Mouse (Mus musculus): ENCODE data around the gene Ccnjl. TPM values are rescaled to one million over a fixed set of nuclear protein-coding genes. Genes with fewer than 3 reads are reported as not detected.

Ccnjl gene
- polyA plus RNA-seq, 1 experiment from 2014 or later = 16.6 TPM

DNA sequence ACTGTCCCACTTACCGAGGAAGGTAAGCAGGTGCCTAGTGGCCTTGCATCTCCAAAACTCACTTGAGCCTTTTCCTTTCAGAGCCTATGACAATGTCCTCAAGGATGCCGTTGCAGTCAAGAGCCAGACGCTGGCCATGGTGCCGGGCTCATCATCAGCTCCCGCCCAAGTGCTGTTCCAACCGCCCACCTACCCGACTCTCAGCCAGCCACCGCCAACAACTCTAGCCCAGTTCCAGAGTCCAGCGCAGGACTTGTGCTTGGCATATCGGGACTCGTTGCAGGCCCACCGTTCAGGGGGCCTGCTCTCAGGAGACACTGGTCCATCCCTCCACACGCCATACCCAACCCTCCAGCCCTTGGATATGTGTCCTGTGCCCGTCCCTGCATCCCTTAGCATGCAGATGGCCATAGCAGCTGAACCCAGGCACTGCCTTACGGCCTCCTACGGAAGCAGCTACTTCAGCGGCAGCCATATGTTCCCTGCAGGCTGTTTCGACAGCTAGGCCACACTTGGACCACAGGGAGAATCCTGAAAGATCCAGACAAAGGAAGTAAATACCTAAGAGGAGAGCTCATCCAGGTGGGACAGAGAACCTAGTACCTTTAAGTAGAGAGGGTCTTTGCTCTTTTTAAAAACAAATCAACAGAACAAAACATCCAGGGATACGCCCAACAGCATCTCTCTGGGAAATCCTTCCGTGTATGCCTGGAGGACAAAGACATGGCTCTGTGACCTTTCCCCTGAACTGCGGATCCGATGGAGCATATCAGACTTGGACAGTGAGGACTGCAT lies 56.8 kb downstream of the Ccnjl start:
- Histone ChIP-seq H3K9ac (no peak overlapping the region), H3K27me3 (replicated peaks) (no peaks in the 10 kb centered on the region), H3K9me3 (no peaks in the 10 kb centered on the region), H3K4me2 (replicated peaks) (no peak overlapping the region), H3K27ac (no peak overlapping the region), H3K36me3 (peaks cover 15% of the 10 kb centered on the region), H3K4me1 (replicated peaks) (no peaks in the 10 kb centered on the region), H3K4me3 (replicated peaks) (no peak overlapping the region)
- ATAC-seq = no peak
- WGBS = 93% methylated on average over 22 of the region's 22 CpGs

DNA sequence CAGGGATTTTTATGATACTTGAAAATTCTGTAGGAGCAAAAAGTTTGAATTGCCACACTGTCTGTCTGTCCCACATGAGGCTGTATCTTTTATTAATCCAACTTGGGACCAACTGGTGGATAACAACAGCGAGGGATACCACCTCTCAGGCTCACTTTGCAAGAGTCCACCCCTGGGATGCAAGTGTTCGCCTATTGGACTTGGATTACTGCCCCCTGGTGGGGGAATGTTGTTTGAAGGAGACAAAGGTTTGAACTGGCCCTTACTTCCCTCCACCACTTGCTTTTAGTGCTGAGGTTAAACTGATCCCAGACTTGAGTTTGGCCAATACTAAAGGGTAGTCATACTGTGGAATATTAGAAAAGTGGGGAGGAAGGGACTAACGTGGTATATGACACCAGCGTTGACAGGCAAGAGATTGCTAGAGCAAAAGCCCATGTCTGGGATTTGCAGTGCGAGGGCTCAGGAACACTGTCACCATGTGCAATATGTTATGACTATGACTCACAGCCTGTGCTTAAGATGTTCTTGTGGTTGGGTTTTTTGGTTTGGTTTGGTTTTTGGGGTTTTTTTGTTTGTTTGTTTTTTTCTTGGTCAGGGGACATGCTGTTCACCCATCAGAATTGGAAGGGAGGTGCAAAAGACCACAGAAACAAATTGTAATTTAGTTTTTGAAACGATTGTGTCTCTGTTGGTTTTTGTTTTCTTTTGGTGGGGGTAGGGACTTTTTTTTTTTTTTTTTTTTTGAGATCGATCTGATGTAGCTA lies 57.9 kb downstream of the Ccnjl start, which contains the start of gene 4933415A04Rik:
Gene 4933415A04Rik (plus strand): TSS at position 717 of the 767 bp plus-strand sequence.
- 0 out of 2 replicates have a peak, but pooled peaks have one; percentile 51 for ATAC-seq
- no peak within 1 kb of the TSS for H3K27ac ChIP-seq
- 71% methylated on average over 7 of the region's 7 CpGs for WGBS
- no peaks in the 10 kb centered on the region for H3K4me1 ChIP-seq (replicated peaks)
- no peaks in the 10 kb centered on the region for H3K9me3 ChIP-seq
- no peak within 1 kb of the TSS for H3K4me3 ChIP-seq (replicated peaks)
- no peak within 1 kb of the TSS for H3K4me2 ChIP-seq (replicated peaks)
- peaks cover 15% of the 10 kb centered on the region for H3K36me3 ChIP-seq
- H3K9ac ChIP-seq = no peak within 1 kb of the TSS
- H3K27me3 ChIP-seq (replicated peaks) = no peaks in the 10 kb centered on the region

GRCm38 (mm10) chr11:43589530-43590072 lies 61.0 kb downstream of the Ccnjl start:
- Histone ChIP-seq H3K4me1 (replicated peaks) (no peaks in the 10 kb centered on the region), H3K4me2 (replicated peaks) (no peak overlapping the region), H3K4me3 (replicated peaks) (no peak overlapping the region), H3K27me3 (replicated peaks) (no peaks in the 10 kb centered on the region), H3K9ac (no peak overlapping the region), H3K9me3 (no peaks in the 10 kb centered on the region), H3K27ac (no peak overlapping the region), H3K36me3 (peaks cover 11% of the 10 kb centered on the region; the same call in 1 of the 2 replicates)
- ATAC-seq = no peak
- WGBS = 48% methylated on average over 6 of the region's 6 CpGs

GRCm38 (mm10) chr11:43601440-43601839 lies 72.9 kb downstream of the Ccnjl start, which contains the start of gene Fabp6:
TSS of gene Fabp6 (minus strand) at chr11:43601540.
- H3K36me3 ChIP-seq = no peaks in the 10 kb centered on the region

DNA sequence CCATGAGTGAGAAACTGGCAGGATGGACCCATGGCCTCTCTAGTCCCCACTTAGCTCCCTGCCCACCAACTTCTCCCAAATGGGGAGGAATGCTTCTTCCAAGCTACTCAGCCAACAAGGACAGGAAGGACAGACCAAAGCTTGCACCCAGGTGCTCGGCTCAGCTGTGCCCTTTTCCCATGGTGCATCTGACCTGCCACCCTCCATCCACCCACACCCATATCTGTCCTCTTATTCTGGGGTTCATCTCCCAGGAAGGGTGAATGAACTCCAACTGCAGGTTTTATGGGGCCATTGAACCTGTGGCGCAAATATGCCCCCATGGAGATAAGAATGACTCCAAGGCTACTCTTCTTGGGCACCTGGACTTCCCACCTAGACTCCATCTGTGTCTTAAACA lies 75.6 kb downstream of the Ccnjl start:
- ATAC-seq = peak; percentile 58; the same call in 1 of the 2 replicates
- no peaks in the 10 kb centered on the region for H3K27me3 ChIP-seq (replicated peaks)
- H3K4me2 ChIP-seq (replicated peaks) = no peak overlapping the region
- H3K4me3 ChIP-seq (replicated peaks) = no peak overlapping the region
- no peak overlapping the region for H3K9ac ChIP-seq
- WGBS = 89% methylated on average over 2 of the region's 2 CpGs
- no peak overlapping the region for H3K27ac ChIP-seq
- H3K9me3 ChIP-seq = no peaks in the 10 kb centered on the region
- H3K36me3 ChIP-seq = no peaks in the 10 kb centered on the region
- H3K4me1 ChIP-seq (replicated peaks) = no peaks in the 10 kb centered on the region

More at GRCm38 (mm10) chr11:43601440-43601839, 72.9 kb downstream of the Ccnjl start, which contains the start of gene Fabp6:
- Histone ChIP-seq H3K27me3 (replicated peaks) (no peaks in the 10 kb centered on the region), H3K4me1 (replicated peaks) (no peaks in the 10 kb centered on the region), H3K4me3 (replicated peaks) (no peak within 1 kb of the TSS), H3K9me3 (no peaks in the 10 kb centered on the region), H3K9ac (no peak within 1 kb of the TSS), H3K27ac (no peak within 1 kb of the TSS), H3K4me2 (replicated peaks) (no peak within 1 kb of the TSS)
- no peak for ATAC-seq
- 79% methylated on average over 5 of the region's 5 CpGs for WGBS

- no peaks in the 10 kb centered on the region for H3K27me3 ChIP-seq (replicated peaks)
- ATAC-seq = no peak
- H3K9me3 ChIP-seq = no peaks in the 10 kb centered on the region
- H3K4me1 ChIP-seq (replicated peaks) = no peaks in the 10 kb centered on the region
- H3K36me3 ChIP-seq = no peaks in the 10 kb centered on the region
- no peak overlapping the region for H3K4me2 ChIP-seq (replicated peaks)
- H3K27ac ChIP-seq = no peak overlapping the region
- no peak overlapping the region for H3K4me3 ChIP-seq (replicated peaks)
- no peak overlapping the region for H3K9ac ChIP-seq
- WGBS = 88% methylated on average over 6 of the region's 6 CpGs
Observed at GRCm38 (mm10) chr11:43604891-43605290, 76.3 kb downstream of the Ccnjl start.

GRCm38 (mm10) chr11:43605859-43606258 lies 77.3 kb downstream of the Ccnjl start:
- WGBS = 86% methylated on average over 6 of the region's 6 CpGs

DNA sequence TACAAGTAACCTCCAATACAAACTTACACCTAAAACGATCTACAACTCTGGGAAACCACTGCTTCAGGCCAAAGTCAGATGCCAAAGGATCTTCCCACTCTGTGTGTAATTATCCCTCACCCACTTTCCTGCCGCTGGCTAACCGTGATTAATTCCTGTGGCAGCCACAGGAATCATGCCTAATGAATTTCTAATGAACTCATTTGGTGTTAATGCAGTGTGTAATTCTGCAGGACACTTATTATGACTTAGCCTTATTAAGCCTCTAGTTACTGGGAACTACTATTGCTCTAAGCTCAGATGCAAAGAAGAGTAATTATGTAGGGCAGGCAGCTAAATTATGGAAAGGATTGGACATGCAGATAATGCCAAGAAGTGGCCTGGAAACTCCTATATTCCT lies 79.9 kb downstream of the Ccnjl start:
- ATAC-seq = no peak
- Histone ChIP-seq H3K9me3 (no peaks in the 10 kb centered on the region), H3K36me3 (no peaks in the 10 kb centered on the region), H3K4me2 (replicated peaks) (no peak overlapping the region), H3K27me3 (replicated peaks) (no peaks in the 10 kb centered on the region), H3K9ac (no peak overlapping the region), H3K27ac (no peak overlapping the region), H3K4me1 (replicated peaks) (peaks cover 9% of the 10 kb centered on the region), H3K4me3 (replicated peaks) (no peak overlapping the region)
- WGBS = 88% methylated on average over 3 of the region's 3 CpGs

More at GRCm38 (mm10) chr11:43605859-43606258, 77.3 kb downstream of the Ccnjl start:
- Histone ChIP-seq H3K27ac (no peak overlapping the region), H3K4me3 (replicated peaks) (no peak overlapping the region), H3K4me1 (replicated peaks) (0 out of 2 replicates have a peak, but pooled peaks cover 2% of the 10 kb centered on the region), H3K36me3 (no peaks in the 10 kb centered on the region), H3K9me3 (no peaks in the 10 kb centered on the region), H3K9ac (no peak overlapping the region), H3K4me2 (replicated peaks) (no peak overlapping the region), H3K27me3 (replicated peaks) (no peaks in the 10 kb centered on the region)
- no peak for ATAC-seq

- Histone ChIP-seq H3K4me2 (replicated peaks) (no peak overlapping the region), H3K4me1 (replicated peaks) (peaks cover 9% of the 10 kb centered on the region), H3K9me3 (no peaks in the 10 kb centered on the region), H3K4me3 (replicated peaks) (no peak overlapping the region), H3K36me3 (no peaks in the 10 kb centered on the region), H3K27me3 (replicated peaks) (no peaks in the 10 kb centered on the region), H3K27ac (no peak overlapping the region), H3K9ac (no peak overlapping the region)
- 73% methylated on average over 10 of the region's 10 CpGs for WGBS
- peak; percentile 16 for ATAC-seq
Observed at GRCm38 (mm10) chr11:43610006-43610661, 81.5 kb downstream of the Ccnjl start.

GRCm38 (mm10) chr11:43610662-43611033 lies 82.1 kb downstream of the Ccnjl start:
- Histone ChIP-seq H3K36me3 (no peaks in the 10 kb centered on the region), H3K4me1 (replicated peaks) (peaks cover 9% of the 10 kb centered on the region), H3K4me3 (replicated peaks) (no peak overlapping the region), H3K9me3 (no peaks in the 10 kb centered on the region), H3K4me2 (replicated peaks) (no peak overlapping the region), H3K9ac (no peak overlapping the region), H3K27ac (no peak overlapping the region), H3K27me3 (replicated peaks) (no peaks in the 10 kb centered on the region)
- WGBS = 49% methylated on average over 5 of the region's 5 CpGs
- ATAC-seq = peak; percentile 64

DNA sequence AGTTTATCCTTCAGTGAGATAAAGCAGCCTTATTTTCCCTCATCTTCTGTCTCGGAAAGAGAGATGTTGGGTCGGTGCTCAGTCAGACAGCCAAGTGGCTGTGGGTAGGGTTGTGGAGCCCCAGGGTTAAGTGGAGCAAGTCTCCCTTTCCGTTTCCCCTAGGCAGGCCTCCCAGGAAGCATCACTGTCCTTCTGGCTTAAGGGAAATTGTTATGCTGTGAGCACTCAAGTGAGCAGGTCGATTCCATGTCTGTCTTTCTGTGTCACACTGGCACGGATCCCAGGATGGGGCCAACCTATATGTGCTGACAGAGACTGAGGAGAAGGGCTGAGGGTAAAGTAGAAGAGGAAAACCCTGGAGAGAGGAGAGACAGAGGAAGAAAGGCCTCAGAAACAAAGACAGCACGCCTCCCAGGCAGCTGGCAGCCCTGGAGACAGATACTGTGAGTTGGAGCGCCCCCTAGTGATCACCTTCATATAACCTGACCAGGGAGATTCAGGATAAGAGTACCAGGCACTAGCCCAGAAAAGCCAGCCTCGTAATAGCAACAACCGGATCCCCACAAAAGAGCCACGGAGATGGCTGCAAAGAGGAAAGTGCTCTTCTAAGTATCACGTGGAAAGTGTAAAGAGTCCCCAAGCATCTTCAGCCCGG lies 84.4 kb downstream of the Ccnjl start:
- 27% methylated on average over 12 of the region's 12 CpGs for WGBS
- H3K27ac ChIP-seq = peak overlapping the region; percentile 23; the same call in 1 of the 2 replicates
- H3K36me3 ChIP-seq = no peaks in the 10 kb centered on the region
- no peak overlapping the region for H3K4me2 ChIP-seq (replicated peaks)
- H3K4me1 ChIP-seq (replicated peaks) = peaks cover 16% of the 10 kb centered on the region
- ATAC-seq = peak; percentile 75
- H3K27me3 ChIP-seq (replicated peaks) = no peaks in the 10 kb centered on the region
- H3K4me3 ChIP-seq (replicated peaks) = no peak overlapping the region
- no peaks in the 10 kb centered on the region for H3K9me3 ChIP-seq
- H3K9ac ChIP-seq = no peak overlapping the region

All from intestine, embryonic 15.5 days (tissue).